Mouse (Mus musculus) neural tube, embryonic 13.5 days (tissue): ENCODE results near the gene Lrp5. TPM values are rescaled to one million over a fixed set of nuclear protein-coding genes. Genes with fewer than 3 reads are reported as not detected.

Source experiments
- ATAC-seq: fragments of 200-750 bp; cut with Nextera tagmentation; 2 replicates; pipeline ENCODE4 v1.8.0; 2017; ENCODE audit warnings: low read depth, mild to moderate bottlenecking, moderate TSS enrichment, moderate library complexity
- H3K27ac ChIP-seq: fragments of 300-500 bp; sonication (generic); replicated peaks from 2 replicates; pipeline ENCODE4 v1.5.1; 2015; ENCODE audit warnings: moderate library complexity, mild to moderate bottlenecking, inconsistent platforms
- H3K27me3 ChIP-seq: fragments of 300-500 bp; sonication (generic); 2 replicates; pipeline ENCODE4 v1.6.1; 2015; ENCODE audit warnings: mild to moderate bottlenecking, inconsistent platforms
- H3K36me3 ChIP-seq: fragments of 300-500 bp; sonication (generic); 2 replicates; pipeline ENCODE4 v1.6.1; 2015; ENCODE audit warnings: mild to moderate bottlenecking, inconsistent platforms
- H3K4me1 ChIP-seq: fragments of 300-500 bp; sonication (generic); replicated peaks from 2 replicates; pipeline ENCODE4 v1.6.1; 2015; ENCODE audit warnings: inconsistent platforms
- H3K4me2 ChIP-seq: fragments of 300-500 bp; sonication (generic); 2 replicates; pipeline ENCODE4 v1.6.1; 2015; ENCODE audit warnings: inconsistent platforms, mild to moderate bottlenecking, moderate library complexity
- H3K4me3 ChIP-seq: fragments of 300-500 bp; sonication (generic); 2 replicates; pipeline ENCODE4 v1.5.1; 2015; ENCODE audit warnings: mild to moderate bottlenecking, inconsistent platforms
- H3K9ac ChIP-seq: fragments of 300-500 bp; sonication (generic); 2 replicates; pipeline ENCODE4 v1.6.1; 2015; ENCODE audit warnings: moderate library complexity, mild to moderate bottlenecking, inconsistent platforms
- H3K9me3 ChIP-seq: fragments of 300-500 bp; sonication (generic); 2 replicates; pipeline ENCODE4 v1.6.1; 2016; ENCODE audit warnings: inconsistent platforms
- WGBS: fragments of 180-500 bp; shearing (Covaris S2); methylation state at CpG from one replicate; pipeline ENCODE4 v1.1.7; 2015; 5-methylcytosine and 5-hydroxymethylcytosine counted together
- polyA plus RNA-seq: library from polyadenylated mRNA; unstranded; fragments of >200 nt; fragmentation: Nextera tagmentation; extraction: Ambion mirVana; gene quantifications from 2 replicates; pipeline ENCODE4 v1.2.1, GENCODE M21; 2015

Lrp5 gene
- 1.6 and 1.9 TPM in 2 replicates for polyA plus RNA-seq

GRCm38 (mm10) chr19:3686215-3686894 is at the start of gene Lrp5:
Gene Lrp5, minus strand, starts transcription at chr19:3686564.
- H3K27ac ChIP-seq: peak within 1 kb of the TSS; percentile 49

GRCm38 (mm10) chr19:3736001-3736400 is 49.6 kb upstream of the Lrp5 start:
- no peaks in the 10 kb centered on the region for H3K4me1 ChIP-seq
- H3K4me3 ChIP-seq: no peak overlapping the region
- no peak overlapping the region for H3K27ac ChIP-seq
- H3K4me2 ChIP-seq: no peak overlapping the region
- no peaks in the 10 kb centered on the region for H3K9me3 ChIP-seq
- no peak for ATAC-seq
- no peak overlapping the region for H3K9ac ChIP-seq
- no peaks in the 10 kb centered on the region for H3K27me3 ChIP-seq
- WGBS: 86% methylated on average over 3 of the region's 3 CpGs
- H3K36me3 ChIP-seq: no peaks in the 10 kb centered on the region

More at GRCm38 (mm10) chr19:3686215-3686894, at the start of gene Lrp5:
- Histone ChIP-seq H3K27me3 (peaks cover 29% of the 10 kb centered on the region), H3K9me3 (no peaks in the 10 kb centered on the region), H3K4me2 (peak within 1 kb of the TSS; percentile 98), H3K4me3 (peak within 1 kb of the TSS; percentile 81), H3K9ac (peak within 1 kb of the TSS; percentile 85), H3K36me3 (no peaks in the 10 kb centered on the region), H3K4me1 (peaks cover 40% of the 10 kb centered on the region)
- peak; percentile 45; the same call in 1 of the 2 replicates for ATAC-seq
- 1% methylated on average over 66 of the region's 83 CpGs for WGBS

- H3K4me1 ChIP-seq: no peaks in the 10 kb centered on the region
- H3K9me3 ChIP-seq: no peaks in the 10 kb centered on the region
- H3K27ac ChIP-seq: no peak overlapping the region
- ATAC-seq: no peak
- H3K4me2 ChIP-seq: no peak overlapping the region
- H3K4me3 ChIP-seq: no peak overlapping the region
- H3K36me3 ChIP-seq: no peaks in the 10 kb centered on the region
- H3K9ac ChIP-seq: no peak overlapping the region
- H3K27me3 ChIP-seq: no peaks in the 10 kb centered on the region
- 83% methylated on average over 7 of the region's 7 CpGs for WGBS
Measured at GRCm38 (mm10) chr19:3730781-3731646, 44.6 kb upstream of the Lrp5 start.

- H3K4me2 ChIP-seq: no peak overlapping the region
- H3K9me3 ChIP-seq: no peaks in the 10 kb centered on the region
- H3K27me3 ChIP-seq: no peaks in the 10 kb centered on the region
- H3K27ac ChIP-seq: no peak overlapping the region
- no peak overlapping the region for H3K9ac ChIP-seq
- H3K36me3 ChIP-seq: no peaks in the 10 kb centered on the region
- ATAC-seq: no peak
- no peaks in the 10 kb centered on the region for H3K4me1 ChIP-seq
- 74% methylated on average over 2 of the region's 2 CpGs for WGBS
- H3K4me3 ChIP-seq: no peak overlapping the region
Measured at GRCm38 (mm10) chr19:3728901-3729300, 42.5 kb upstream of the Lrp5 start.

GRCm38 (mm10) chr19:3724779-3725178 is 38.4 kb upstream of the Lrp5 start:
- 35% methylated on average over 1 of the region's 1 CpGs for WGBS
- H3K9me3 ChIP-seq: no peaks in the 10 kb centered on the region
- no peak overlapping the region for H3K4me3 ChIP-seq
- no peaks in the 10 kb centered on the region for H3K27me3 ChIP-seq
- no peak overlapping the region for H3K27ac ChIP-seq
- H3K9ac ChIP-seq: no peak overlapping the region
- H3K4me2 ChIP-seq: no peak overlapping the region
- H3K4me1 ChIP-seq: peaks cover 3% of the 10 kb centered on the region; the same call in 1 of the 2 replicates
- no peak for ATAC-seq
- H3K36me3 ChIP-seq: no peaks in the 10 kb centered on the region

GRCm38 (mm10) chr19:3723904-3724303 is 37.5 kb upstream of the Lrp5 start:
- ATAC-seq: no peak

GRCm38 (mm10) chr19:3723170-3723569 is 36.8 kb upstream of the Lrp5 start:
- Histone ChIP-seq H3K27ac (no peak overlapping the region), H3K9me3 (no peaks in the 10 kb centered on the region), H3K27me3 (no peaks in the 10 kb centered on the region), H3K4me3 (no peak overlapping the region), H3K9ac (no peak overlapping the region), H3K4me2 (no peak overlapping the region), H3K36me3 (peaks cover 2% of the 10 kb centered on the region; the same call in 1 of the 2 replicates), H3K4me1 (peaks cover 14% of the 10 kb centered on the region)
- WGBS: 92% methylated on average over 9 of the region's 9 CpGs
- ATAC-seq: no peak

More at GRCm38 (mm10) chr19:3723904-3724303, 37.5 kb upstream of the Lrp5 start:
- Histone ChIP-seq H3K27me3 (no peaks in the 10 kb centered on the region), H3K9ac (no peak overlapping the region), H3K36me3 (no peaks in the 10 kb centered on the region), H3K4me2 (no peak overlapping the region), H3K4me3 (no peak overlapping the region), H3K9me3 (no peaks in the 10 kb centered on the region), H3K4me1 (peaks cover 12% of the 10 kb centered on the region), H3K27ac (no peak overlapping the region)
- WGBS: 79% methylated on average over 4 of the region's 4 CpGs

- Histone ChIP-seq H3K4me3 (peak overlapping the region; percentile 31), H3K27me3 (no peaks in the 10 kb centered on the region), H3K27ac (no peak overlapping the region), H3K9ac (peak overlapping the region; percentile 62), H3K4me2 (peak overlapping the region; percentile 71), H3K36me3 (peaks cover 39% of the 10 kb centered on the region), H3K4me1 (peaks cover 14% of the 10 kb centered on the region), H3K9me3 (no peaks in the 10 kb centered on the region)
- 2% methylated on average over 27 of the region's 27 CpGs for WGBS
- peak; percentile 46 for ATAC-seq
Measured at GRCm38 (mm10) chr19:3719362-3719891, 33.1 kb upstream of the Lrp5 start.

- peak; percentile 60; the same call in 1 of the 2 replicates for ATAC-seq
- peaks cover 43% of the 10 kb centered on the region for H3K36me3 ChIP-seq
- peak overlapping the region; percentile 62 for H3K9ac ChIP-seq
- WGBS: 42% methylated on average over 19 of the region's 19 CpGs
- no peaks in the 10 kb centered on the region for H3K27me3 ChIP-seq
- peak overlapping the region; percentile 31 for H3K4me3 ChIP-seq
- no peaks in the 10 kb centered on the region for H3K9me3 ChIP-seq
- peak overlapping the region; percentile 71 for H3K4me2 ChIP-seq
- H3K27ac ChIP-seq: no peak overlapping the region
- H3K4me1 ChIP-seq: peaks cover 14% of the 10 kb centered on the region
Measured at GRCm38 (mm10) chr19:3718481-3719361, 32.4 kb upstream of the Lrp5 start.

GRCm38 (mm10) chr19:3714381-3714780 is 28.0 kb upstream of the Lrp5 start:
- WGBS: 96% methylated on average over 6 of the region's 6 CpGs
- peaks cover 48% of the 10 kb centered on the region for H3K36me3 ChIP-seq
- H3K4me1 ChIP-seq: peaks cover 18% of the 10 kb centered on the region
- no peak overlapping the region for H3K4me3 ChIP-seq
- H3K27ac ChIP-seq: no peak overlapping the region
- H3K27me3 ChIP-seq: no peaks in the 10 kb centered on the region
- H3K9ac ChIP-seq: no peak overlapping the region
- no peak overlapping the region for H3K4me2 ChIP-seq
- H3K9me3 ChIP-seq: no peaks in the 10 kb centered on the region
- ATAC-seq: no peak

- Histone ChIP-seq H3K27ac (no peak overlapping the region), H3K4me3 (no peak overlapping the region), H3K9ac (no peak overlapping the region; the same call in 1 of the 2 replicates), H3K27me3 (no peaks in the 10 kb centered on the region), H3K4me2 (no peak overlapping the region), H3K36me3 (peaks cover 18% of the 10 kb centered on the region), H3K9me3 (no peaks in the 10 kb centered on the region), H3K4me1 (peaks cover 26% of the 10 kb centered on the region)
- no peak for ATAC-seq
- WGBS: 92% methylated on average over 2 of the region's 2 CpGs
Measured at GRCm38 (mm10) chr19:3710436-3710835, 24.1 kb upstream of the Lrp5 start.
